Mouse (Mus musculus): Measurements from ENCODE around the gene Fbxo8. TPM values are rescaled to one million over a fixed set of nuclear protein-coding genes. Genes with fewer than 3 reads are reported as not detected.

Gene Fbxo8
- polyA plus RNA-seq, 1 experiment, result 6.6 TPM

- Histone ChIP-seq H3K27me3 (replicated peaks) (no peaks in the 10 kb centered on the region), H3K36me3 (replicated peaks; ENCODE audit: low read length) (peaks cover 95% of the 10 kb centered on the region), H3K4me3 (replicated peaks) (no peak overlapping the region), H3K9me3 (no peaks in the 10 kb centered on the region), H3K4me1 (no peaks in the 10 kb centered on the region)
- TF ChIP-seq GATA1 (IDR thresholded peaks at IDR 0.05; ENCODE audit: borderline replicate concordance, low read length), result no peak
- TF ChIP-seq FLI1 (IDR thresholded peaks at IDR 0.05; ENCODE audit: low read length), result no peak
Observed at GRCm38 (mm10) chr8:56540706-56541105, 10.2 kb upstream of the Fbxo8 start.

- TF ChIP-seq FLI1 (IDR thresholded peaks at IDR 0.05; ENCODE audit: low read length), result no peak
- TF ChIP-seq GATA1 (IDR thresholded peaks at IDR 0.05; ENCODE audit: borderline replicate concordance, low read length), result no peak
- Histone ChIP-seq H3K4me1 (peaks cover 20% of the 10 kb centered on the region), H3K27me3 (replicated peaks) (no peaks in the 10 kb centered on the region), H3K4me3 (replicated peaks) (peak overlapping the region; percentile 75), H3K9me3 (no peaks in the 10 kb centered on the region), H3K36me3 (replicated peaks; ENCODE audit: low read length) (peaks cover 39% of the 10 kb centered on the region)
Observed at GRCm38 (mm10) chr8:56547866-56548265, 3.0 kb upstream of the Fbxo8 start.

DNA sequence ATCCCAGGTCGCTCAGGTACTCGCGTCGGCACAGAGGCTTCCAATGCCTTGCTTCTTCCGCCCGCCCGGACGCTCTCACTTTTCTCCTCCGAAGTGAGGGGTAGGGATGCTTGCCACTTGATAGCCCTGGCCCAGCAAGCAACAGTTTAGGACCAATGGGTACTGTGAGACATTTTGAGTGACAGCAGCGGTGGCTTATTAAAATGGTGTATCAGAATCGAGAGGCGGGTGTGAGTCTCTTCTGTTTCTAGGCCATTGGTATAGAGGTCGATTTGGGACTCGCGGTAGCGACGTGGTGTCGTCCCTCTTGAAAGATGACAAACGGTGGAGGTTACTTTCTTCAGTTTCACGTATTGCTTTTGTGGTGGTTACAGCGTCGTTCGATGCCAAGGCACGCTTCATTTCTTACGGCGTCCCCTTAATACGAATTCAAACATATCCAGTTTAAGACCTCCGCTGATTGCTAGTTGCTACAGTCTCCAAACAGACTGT, 517 bp downstream of the Fbxo8 start:
- Histone ChIP-seq H3K4me1 (peaks cover 32% of the 10 kb centered on the region), H3K9me3 (no peaks in the 10 kb centered on the region), H3K27me3 (replicated peaks) (no peaks in the 10 kb centered on the region), H3K36me3 (replicated peaks; ENCODE audit: low read length) (peaks cover 5% of the 10 kb centered on the region), H3K4me3 (replicated peaks) (peak overlapping the region; percentile 97)
- TF ChIP-seq FLI1 (IDR thresholded peaks at IDR 0.05; ENCODE audit: low read length) (no peak), GATA1 (IDR thresholded peaks at IDR 0.05; ENCODE audit: borderline replicate concordance, low read length) (no peak)

DNA sequence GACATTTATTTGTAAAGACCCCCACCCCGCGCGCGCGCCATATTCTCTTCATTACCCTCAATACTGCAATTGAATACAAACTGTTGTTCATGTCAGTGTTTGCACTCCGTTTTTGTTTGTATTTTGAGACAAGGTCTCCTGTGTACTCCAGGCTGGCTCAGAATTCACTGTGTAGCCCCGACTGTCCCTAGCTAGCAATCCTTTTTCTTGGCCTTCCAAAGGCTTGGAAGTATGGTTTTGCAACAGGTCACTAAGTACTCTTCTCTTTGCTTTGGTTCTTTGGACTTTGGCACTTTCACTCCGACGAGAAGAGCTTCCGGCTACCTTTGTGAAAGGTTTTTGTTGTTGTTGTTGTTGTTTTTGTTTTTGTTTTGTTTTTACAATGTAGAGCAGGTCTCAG, 1.2 kb downstream of the Fbxo8 start:
- H3K4me1 ChIP-seq, result peaks cover 32% of the 10 kb centered on the region
- H3K9me3 ChIP-seq, result no peaks in the 10 kb centered on the region
- H3K27me3 ChIP-seq (replicated peaks), result no peaks in the 10 kb centered on the region
- peak overlapping the region; percentile 97 for H3K4me3 ChIP-seq (replicated peaks)
- no peak for TF ChIP-seq GATA1 (IDR thresholded peaks at IDR 0.05; ENCODE audit: borderline replicate concordance, low read length)
- TF ChIP-seq FLI1 (IDR thresholded peaks at IDR 0.05; ENCODE audit: low read length), result no peak
- peaks cover 3% of the 10 kb centered on the region for H3K36me3 ChIP-seq (replicated peaks; ENCODE audit: low read length)

DNA sequence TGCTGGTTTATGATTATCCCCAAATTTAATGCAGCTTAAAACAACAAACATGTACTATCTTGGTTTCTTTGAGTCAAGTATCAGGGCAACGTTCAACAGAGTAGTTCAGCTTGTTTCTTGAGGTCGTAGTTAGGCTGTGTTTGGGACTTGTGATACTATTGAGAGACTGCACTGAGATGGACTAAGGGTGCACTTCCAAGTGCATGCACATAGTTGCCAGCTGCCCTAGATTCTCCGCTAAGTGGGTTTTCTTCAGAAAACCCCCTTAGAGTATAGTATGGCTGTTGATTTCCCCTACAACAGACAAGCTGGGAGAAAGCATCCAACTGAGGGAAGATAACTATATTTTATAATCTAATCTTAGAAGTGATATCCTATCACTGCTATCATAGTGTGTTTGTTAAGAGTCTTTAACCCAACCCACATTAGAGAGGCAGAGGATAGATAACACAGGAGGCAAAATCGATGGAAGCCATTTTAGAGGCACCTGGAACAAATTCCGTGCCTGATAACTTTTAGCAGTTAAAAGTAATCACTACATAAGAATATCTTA, 1.7 kb downstream of the Fbxo8 start:
- Histone ChIP-seq H3K27me3 (replicated peaks) (no peaks in the 10 kb centered on the region), H3K4me3 (replicated peaks) (peak overlapping the region; percentile 97), H3K9me3 (no peaks in the 10 kb centered on the region), H3K4me1 (peaks cover 31% of the 10 kb centered on the region), H3K36me3 (replicated peaks; ENCODE audit: low read length) (no peaks in the 10 kb centered on the region)
- TF ChIP-seq FLI1 (IDR thresholded peaks at IDR 0.05; ENCODE audit: low read length), result no peak

DNA sequence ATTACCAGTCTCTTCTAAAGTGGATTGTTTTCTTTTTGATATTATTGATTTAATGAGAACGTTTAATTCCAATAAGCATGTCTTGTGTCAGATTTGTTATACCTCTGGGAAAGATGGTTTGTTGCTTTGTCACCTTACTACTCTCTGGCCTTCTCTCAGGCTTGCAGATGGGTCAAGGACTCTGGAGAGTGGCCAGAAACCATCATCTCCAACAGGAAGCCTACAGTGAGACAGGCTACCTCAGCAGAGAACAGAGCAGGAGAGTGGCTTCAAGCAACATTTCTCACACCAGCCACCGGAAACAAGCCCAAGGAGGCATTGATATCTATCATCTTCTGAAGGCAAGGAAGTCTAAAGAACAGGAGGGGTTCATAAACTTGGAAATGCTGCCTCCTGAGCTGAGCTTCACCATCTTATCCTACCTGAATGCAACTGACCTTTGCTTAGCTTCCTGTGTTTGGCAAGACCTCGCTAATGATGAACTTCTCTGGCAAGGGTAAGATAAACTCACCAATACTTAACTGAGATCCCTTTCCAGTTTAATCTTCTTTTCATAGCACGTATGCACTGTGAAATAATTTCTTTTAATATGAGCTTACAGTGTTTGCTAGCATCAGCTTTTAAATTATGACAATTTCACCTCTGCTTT, 13.6 kb downstream of the Fbxo8 start:
- no peak overlapping the region for H3K4me3 ChIP-seq (replicated peaks)
- H3K9me3 ChIP-seq, result no peaks in the 10 kb centered on the region
- H3K36me3 ChIP-seq (replicated peaks; ENCODE audit: low read length), result peaks cover 34% of the 10 kb centered on the region
- TF ChIP-seq GATA1 (IDR thresholded peaks at IDR 0.05; ENCODE audit: borderline replicate concordance, low read length), result no peak
- TF ChIP-seq FLI1 (IDR thresholded peaks at IDR 0.05; ENCODE audit: low read length), result no peak
- no peaks in the 10 kb centered on the region for H3K27me3 ChIP-seq (replicated peaks)
- peaks cover 8% of the 10 kb centered on the region; the same call in 1 of the 2 replicates for H3K4me1 ChIP-seq

GRCm38 (mm10) chr8:56566856-56567255, 16.0 kb downstream of the Fbxo8 start:
- TF ChIP-seq GATA1 (IDR thresholded peaks at IDR 0.05; ENCODE audit: borderline replicate concordance, low read length) (no peak), FLI1 (IDR thresholded peaks at IDR 0.05; ENCODE audit: low read length) (no peak)
- peaks cover 5% of the 10 kb centered on the region; the same call in 1 of the 2 replicates for H3K4me1 ChIP-seq
- no peak overlapping the region for H3K4me3 ChIP-seq (replicated peaks)
- H3K9me3 ChIP-seq, result no peaks in the 10 kb centered on the region
- H3K27me3 ChIP-seq (replicated peaks), result no peaks in the 10 kb centered on the region
- peaks cover 37% of the 10 kb centered on the region for H3K36me3 ChIP-seq (replicated peaks; ENCODE audit: low read length)

DNA sequence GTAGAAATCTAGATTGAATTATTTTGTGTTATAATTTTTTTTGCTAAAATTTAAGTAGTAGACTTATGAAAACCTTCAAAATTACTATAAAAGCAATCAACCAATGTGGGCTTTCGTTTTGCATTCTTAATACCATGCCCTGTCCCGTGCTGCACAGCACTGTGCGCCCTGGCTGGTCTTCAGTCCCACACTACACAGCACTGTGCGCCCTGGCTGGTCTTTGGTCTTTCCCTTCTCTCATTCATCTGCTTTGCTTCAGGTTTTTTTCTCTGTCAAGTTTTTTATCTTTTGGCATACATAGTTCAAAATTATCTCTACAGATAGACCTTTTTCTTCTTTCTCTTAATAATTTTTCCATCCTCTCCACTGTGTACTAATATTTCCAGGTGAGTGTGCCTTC, 30.0 kb downstream of the Fbxo8 start:
- no peaks in the 10 kb centered on the region for H3K4me1 ChIP-seq
- peaks cover 14% of the 10 kb centered on the region for H3K36me3 ChIP-seq (replicated peaks; ENCODE audit: low read length)
- TF ChIP-seq FLI1 (IDR thresholded peaks at IDR 0.05; ENCODE audit: low read length) (no peak), GATA1 (IDR thresholded peaks at IDR 0.05; ENCODE audit: borderline replicate concordance, low read length) (no peak)
- no peaks in the 10 kb centered on the region for H3K27me3 ChIP-seq (replicated peaks)
- no peaks in the 10 kb centered on the region for H3K9me3 ChIP-seq
- H3K4me3 ChIP-seq (replicated peaks), result no peak overlapping the region

DNA sequence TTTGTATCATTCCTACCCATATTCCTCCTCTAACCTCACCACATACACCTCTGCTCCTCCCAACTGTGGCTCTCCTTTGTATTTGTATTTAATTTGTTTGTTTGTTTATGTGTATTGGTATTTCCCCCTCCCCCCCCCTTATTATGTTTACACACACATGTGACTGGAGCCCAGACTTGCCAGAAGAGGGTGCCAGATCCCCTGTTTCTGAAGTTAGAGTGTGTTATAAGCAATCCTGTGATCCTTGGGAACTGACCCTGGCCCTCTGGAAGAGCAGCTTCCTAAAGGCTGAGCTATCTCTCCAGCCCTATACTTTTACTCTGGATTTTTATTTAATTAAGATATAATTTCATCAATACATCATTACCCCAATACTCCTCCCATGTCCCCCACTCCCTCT, 32.0 kb downstream of the Fbxo8 start:
- H3K4me1 ChIP-seq, result peaks cover 13% of the 10 kb centered on the region
- H3K27me3 ChIP-seq (replicated peaks), result no peaks in the 10 kb centered on the region
- TF ChIP-seq GATA1 (IDR thresholded peaks at IDR 0.05; ENCODE audit: borderline replicate concordance, low read length) (no peak), FLI1 (IDR thresholded peaks at IDR 0.05; ENCODE audit: low read length) (no peak)
- H3K36me3 ChIP-seq (replicated peaks; ENCODE audit: low read length), result peaks cover 12% of the 10 kb centered on the region
- no peak overlapping the region for H3K4me3 ChIP-seq (replicated peaks)
- H3K9me3 ChIP-seq, result no peaks in the 10 kb centered on the region

GRCm38 (mm10) chr8:56589004-56589403, 38.1 kb downstream of the Fbxo8 start:
- Histone ChIP-seq H3K27me3 (replicated peaks) (no peaks in the 10 kb centered on the region), H3K9me3 (no peaks in the 10 kb centered on the region), H3K36me3 (replicated peaks; ENCODE audit: low read length) (peaks cover 34% of the 10 kb centered on the region), H3K4me3 (replicated peaks) (no peak overlapping the region), H3K4me1 (peaks cover 13% of the 10 kb centered on the region)
- TF ChIP-seq GATA1 (IDR thresholded peaks at IDR 0.05; ENCODE audit: borderline replicate concordance, low read length) (no peak), FLI1 (IDR thresholded peaks at IDR 0.05; ENCODE audit: low read length) (no peak)

All from megakaryocyte, embryonic 14.5 days (primary cell).